Mouse (Mus musculus): ENCODE measurements at regions not wholly inside any gene's neighbourhood (a gene's known extent, or its start where the extent isn't known, plus 50 kb on each side); places are given as distances from the start of the nearest gene placed in this dataset.

GRCm38 (mm10) chr1:66099562-66100444 is 75.3 kb upstream of the Map2 start:
- TF ChIP-seq CTCF (IDR thresholded peaks at IDR 0.05), result peak; percentile 85
- Histone ChIP-seq H3K4me3 (no peak overlapping the region), H3K27ac (no peak overlapping the region)
- intact Hi-C loops (cut with DNase I), result loop anchor here (1.0 to 10.0 kb wide), 4 partner anchors 365 to 817 kb away; partner anchors contain the start of genes Pth2r and Unc80
- no peak for DNase-seq (ENCODE audit: extremely low spot score in 1 of 2, low spot score in 2 of 2)

- Histone ChIP-seq H3K27ac (no peak overlapping the region), H3K4me3 (no peak overlapping the region)
- DNase-seq (ENCODE audit: extremely low spot score in 1 of 2, low spot score in 2 of 2), result no peak
- TF ChIP-seq CTCF (IDR thresholded peaks at IDR 0.05), result no peak
- intact Hi-C loops (cut with DNase I), result loop anchor here (2.0 to 10.0 kb wide), 2 partner anchors 363 to 819 kb away; partner anchors contain the start of genes Pth2r and Unc80
Measured at GRCm38 (mm10) chr1:66101419-66101818, 73.7 kb upstream of the Map2 start.

DNA sequence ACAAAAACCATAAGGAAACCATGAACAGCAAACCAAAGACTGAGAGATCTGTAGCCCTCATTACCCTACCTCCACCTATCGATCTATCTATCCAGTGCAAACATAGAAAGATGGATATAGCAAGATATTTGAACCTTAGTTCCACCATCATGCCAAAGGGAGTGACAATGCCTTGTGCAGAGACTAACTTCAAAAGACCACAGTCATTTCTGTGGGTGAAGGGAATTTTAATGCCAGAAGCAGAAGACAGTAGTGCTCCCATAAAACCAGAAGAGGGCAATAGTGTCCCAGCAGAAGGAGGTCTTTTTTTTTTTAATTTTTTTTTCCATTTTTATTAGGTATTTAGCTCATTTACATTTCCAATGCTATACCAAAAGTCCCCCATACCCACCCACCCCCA is 70.6 kb upstream of the Map2 start:
- Histone ChIP-seq H3K27ac (no peak overlapping the region), H3K4me3 (no peak overlapping the region)
- DNase-seq (ENCODE audit: extremely low spot score in 1 of 2, low spot score in 2 of 2), result peak in 1 of 2 experiments; percentile 11
- intact Hi-C loops (cut with DNase I), result loop anchor here (2.0 to 10.0 kb wide), 2 partner anchors 360 to 550 kb away; partner anchors contain the start of gene Unc80
- peak; percentile 69 for TF ChIP-seq CTCF (IDR thresholded peaks at IDR 0.05)

GRCm38 (mm10) chr1:66105206-66105605 is 69.9 kb upstream of the Map2 start:
- intact Hi-C loops (cut with DNase I), result loop anchor here (2.0 to 10.0 kb wide), 3 partner anchors 302 to 550 kb away; partner anchors contain the start of gene Unc80
- no peak overlapping the region for H3K27ac ChIP-seq
- no peak for DNase-seq (ENCODE audit: extremely low spot score in 1 of 2, low spot score in 2 of 2)
- H3K4me3 ChIP-seq, result no peak overlapping the region
- no peak for TF ChIP-seq CTCF (IDR thresholded peaks at IDR 0.05)

DNA sequence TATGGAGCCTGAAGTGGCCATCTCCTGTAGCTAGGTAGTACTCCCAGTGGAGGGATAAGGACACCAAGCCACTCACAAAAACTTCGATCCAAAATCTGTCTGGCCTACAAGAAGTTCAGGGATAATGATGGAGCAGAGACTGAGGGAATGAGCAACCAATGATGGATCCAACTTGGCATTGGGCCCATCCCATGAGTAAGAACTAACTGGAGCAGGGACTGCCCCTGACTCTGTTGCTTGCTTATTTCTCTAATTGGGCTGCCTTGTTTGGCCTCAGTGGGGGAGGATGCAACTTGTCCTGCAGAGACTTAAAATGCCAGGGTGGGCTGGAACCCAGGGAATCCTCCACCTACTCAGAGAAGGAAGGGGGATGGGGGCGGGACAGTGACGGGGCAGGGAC is 67.0 kb upstream of the Map2 start:
- intact Hi-C loops (cut with DNase I), result loop anchor here (5.0 to 10.0 kb wide), 2 partner anchors 299 to 357 kb away; partner anchors contain the start of gene Unc80
- no peak for TF ChIP-seq CTCF (IDR thresholded peaks at IDR 0.05)
- DNase-seq (ENCODE audit: extremely low spot score in 1 of 2, low spot score in 2 of 2), result peak in 1 of 2 experiments; percentile 17
- Histone ChIP-seq H3K4me3 (no peak overlapping the region), H3K27ac (no peak overlapping the region)

GRCm38 (mm10) chr1:66113916-66114315 is 61.2 kb upstream of the Map2 start:
- TF ChIP-seq CTCF (IDR thresholded peaks at IDR 0.05), result no peak
- DNase-seq (ENCODE audit: extremely low spot score in 1 of 2, low spot score in 2 of 2), result no peak
- Histone ChIP-seq H3K4me3 (no peak overlapping the region), H3K27ac (no peak overlapping the region)
- intact Hi-C loops (cut with DNase I), result loop anchor here (5.0 kb wide), 1 partner anchor 208 kb away; no protein-coding TSS in a partner anchor

DNA sequence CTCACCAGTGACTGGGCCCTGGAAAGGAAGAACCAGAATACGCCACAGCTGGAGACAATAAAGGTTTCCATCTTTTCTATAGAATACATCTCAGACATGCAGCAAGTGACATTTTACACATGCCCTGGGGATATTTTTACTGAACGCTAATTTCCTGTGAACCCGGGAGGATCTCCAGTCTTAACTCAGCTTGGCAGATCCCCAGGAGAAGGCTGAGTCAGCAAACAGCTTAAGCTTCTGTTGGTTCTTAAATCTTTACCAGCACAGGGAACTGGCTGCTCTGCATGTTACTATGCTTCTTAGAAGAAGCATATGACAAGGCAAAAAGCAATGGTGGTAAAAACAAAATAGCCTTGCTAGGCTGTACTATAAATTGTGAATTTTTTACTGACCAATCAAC is 59.7 kb upstream of the Map2 start:
- intact Hi-C loops (cut with DNase I), result no loop called here
- no peak overlapping the region for H3K4me3 ChIP-seq
- H3K27ac ChIP-seq, result no peak overlapping the region
- TF ChIP-seq CTCF (IDR thresholded peaks at IDR 0.05), result no peak
- peak; percentile 24 to 46 for DNase-seq (ENCODE audit: extremely low spot score in 1 of 2, low spot score in 2 of 2)
